Mouse (Mus musculus): ENCODE data around the gene Dhdds. TPM values are rescaled to one million over a fixed set of nuclear protein-coding genes. Genes with fewer than 3 reads are reported as not detected.

Dhdds gene
- total RNA-seq, 1 experiment: 20.9 TPM

- H3K4me3 ChIP-seq (ENCODE audit: insufficient read depth in 1 of 2, low read depth in 1 of 2, low read length in 2 of 2, poor library complexity in 1 of 2, severe bottlenecking in 1 of 2): no peak overlapping the region
- peaks cover 0 to 11% of the 10 kb centered on the region in 2 experiments; a peak in 1 of 4 replicates for H3K4me1 ChIP-seq (ENCODE audit: control insufficient read depth in 2 of 2, insufficient read depth in 2 of 2, low read length in 2 of 2, poor library complexity in 1 of 2)
- no peak for DNase-seq (ENCODE audit: low read depth, low spot score)
- in situ Hi-C loops (cut with MboI; ENCODE audit: low sequenced_read_pairs in 2 of 2, unreplicated experiment in 2 of 2): no loop called here
- no peak overlapping the region for H3K27ac ChIP-seq (ENCODE audit: insufficient read depth, low read depth, low read length, poor library complexity, severe bottlenecking)
- H3K36me3 ChIP-seq (ENCODE audit: control insufficient read depth, insufficient read depth, low read length, poor library complexity, severe bottlenecking): peaks cover 22% of the 10 kb centered on the region
- H3K9me3 ChIP-seq (ENCODE audit: control insufficient read depth, insufficient read depth, low read depth, low read length): no peaks in the 10 kb centered on the region
- TF ChIP-seq MAFK (IDR thresholded peaks at IDR 0.05; ENCODE audit: insufficient read depth, low read depth, low read length) (no peak), ZC3H11A (IDR thresholded peaks at IDR 0.05; ENCODE audit: borderline replicate concordance, low read depth, low read length) (no peak), ZNF384 (IDR thresholded peaks at IDR 0.05; ENCODE audit: low read depth, low read length) (no peak), HCFC1 (IDR thresholded peaks at IDR 0.05; ENCODE audit: borderline replicate concordance, insufficient read depth, low read length) (no peak), CHD2 (IDR thresholded peaks at IDR 0.05; ENCODE audit: low read depth, low read length) (no peak)
- no peak overlapping the region for H3K9ac ChIP-seq (ENCODE audit: insufficient read depth, low read depth, low read length, poor library complexity, severe bottlenecking)
These were observed 992 bp upstream of the Dhdds start for GRCm38 (mm10) chr4:134001710-134002109.

GRCm38 (mm10) chr4:133994697-133995096 lies 6.0 kb downstream of the Dhdds start:
- TF ChIP-seq ZNF384 (IDR thresholded peaks at IDR 0.05; ENCODE audit: low read depth, low read length) (no peak), CHD2 (IDR thresholded peaks at IDR 0.05; ENCODE audit: low read depth, low read length) (no peak), MAFK (IDR thresholded peaks at IDR 0.05; ENCODE audit: insufficient read depth, low read depth, low read length) (no peak), ZC3H11A (IDR thresholded peaks at IDR 0.05; ENCODE audit: borderline replicate concordance, low read depth, low read length) (no peak), HCFC1 (IDR thresholded peaks at IDR 0.05; ENCODE audit: borderline replicate concordance, insufficient read depth, low read length) (no peak)
- H3K36me3 ChIP-seq (ENCODE audit: control insufficient read depth, insufficient read depth, low read length, poor library complexity, severe bottlenecking): peaks cover 31% of the 10 kb centered on the region
- no peak overlapping the region for H3K27ac ChIP-seq (ENCODE audit: insufficient read depth, low read depth, low read length, poor library complexity, severe bottlenecking)
- H3K9ac ChIP-seq (ENCODE audit: insufficient read depth, low read depth, low read length, poor library complexity, severe bottlenecking): no peak overlapping the region
- no peaks in the 10 kb centered on the region for H3K4me1 ChIP-seq (ENCODE audit: control insufficient read depth in 2 of 2, insufficient read depth in 2 of 2, low read length in 2 of 2, poor library complexity in 1 of 2)
- no peaks in the 10 kb centered on the region for H3K9me3 ChIP-seq (ENCODE audit: control insufficient read depth, insufficient read depth, low read depth, low read length)
- no peak overlapping the region for H3K4me3 ChIP-seq (ENCODE audit: insufficient read depth in 1 of 2, low read depth in 1 of 2, low read length in 2 of 2, poor library complexity in 1 of 2, severe bottlenecking in 1 of 2)
- in situ Hi-C loops (cut with MboI; ENCODE audit: low sequenced_read_pairs in 2 of 2, unreplicated experiment in 2 of 2): no loop called here
- DNase-seq (ENCODE audit: low read depth, low spot score): no peak

GRCm38 (mm10) chr4:133991087-133991660 lies 9.5 kb downstream of the Dhdds start:
- no peak overlapping the region for H3K9ac ChIP-seq (ENCODE audit: insufficient read depth, low read depth, low read length, poor library complexity, severe bottlenecking)
- H3K9me3 ChIP-seq (ENCODE audit: control insufficient read depth, insufficient read depth, low read depth, low read length): no peaks in the 10 kb centered on the region
- TF ChIP-seq MAFK (IDR thresholded peaks at IDR 0.05; ENCODE audit: insufficient read depth, low read depth, low read length) (no peak), ZC3H11A (IDR thresholded peaks at IDR 0.05; ENCODE audit: borderline replicate concordance, low read depth, low read length) (no peak), HCFC1 (IDR thresholded peaks at IDR 0.05; ENCODE audit: borderline replicate concordance, insufficient read depth, low read length) (no peak), ZNF384 (IDR thresholded peaks at IDR 0.05; ENCODE audit: low read depth, low read length) (no peak), CHD2 (IDR thresholded peaks at IDR 0.05; ENCODE audit: low read depth, low read length) (no peak)
- no peak for DNase-seq (ENCODE audit: low read depth, low spot score)
- no peaks in the 10 kb centered on the region for H3K4me1 ChIP-seq (ENCODE audit: control insufficient read depth in 2 of 2, insufficient read depth in 2 of 2, low read length in 2 of 2, poor library complexity in 1 of 2)
- H3K27ac ChIP-seq (ENCODE audit: insufficient read depth, low read depth, low read length, poor library complexity, severe bottlenecking): no peak overlapping the region
- H3K4me3 ChIP-seq (ENCODE audit: insufficient read depth in 1 of 2, low read depth in 1 of 2, low read length in 2 of 2, poor library complexity in 1 of 2, severe bottlenecking in 1 of 2): no peak overlapping the region
- in situ Hi-C loops (cut with MboI; ENCODE audit: low sequenced_read_pairs in 2 of 2, unreplicated experiment in 2 of 2): no loop called here
- peaks cover 30% of the 10 kb centered on the region for H3K36me3 ChIP-seq (ENCODE audit: control insufficient read depth, insufficient read depth, low read length, poor library complexity, severe bottlenecking)

- no peak overlapping the region for H3K9ac ChIP-seq (ENCODE audit: insufficient read depth, low read depth, low read length, poor library complexity, severe bottlenecking)
- H3K27ac ChIP-seq (ENCODE audit: insufficient read depth, low read depth, low read length, poor library complexity, severe bottlenecking): no peak overlapping the region
- H3K9me3 ChIP-seq (ENCODE audit: control insufficient read depth, insufficient read depth, low read depth, low read length): no peaks in the 10 kb centered on the region
- in situ Hi-C loops (cut with MboI; ENCODE audit: low sequenced_read_pairs in 2 of 2, unreplicated experiment in 2 of 2): no loop called here
- DNase-seq (ENCODE audit: low read depth, low spot score): no peak
- no peak overlapping the region for H3K4me3 ChIP-seq (ENCODE audit: insufficient read depth in 1 of 2, low read depth in 1 of 2, low read length in 2 of 2, poor library complexity in 1 of 2, severe bottlenecking in 1 of 2)
- peaks cover 29% of the 10 kb centered on the region for H3K36me3 ChIP-seq (ENCODE audit: control insufficient read depth, insufficient read depth, low read length, poor library complexity, severe bottlenecking)
- H3K4me1 ChIP-seq (ENCODE audit: control insufficient read depth in 2 of 2, insufficient read depth in 2 of 2, low read length in 2 of 2, poor library complexity in 1 of 2): no peaks in the 10 kb centered on the region
- TF ChIP-seq MAFK (IDR thresholded peaks at IDR 0.05; ENCODE audit: insufficient read depth, low read depth, low read length): no peak
- no peak for TF ChIP-seq CHD2 (IDR thresholded peaks at IDR 0.05; ENCODE audit: low read depth, low read length)
- no peak for TF ChIP-seq ZC3H11A (IDR thresholded peaks at IDR 0.05; ENCODE audit: borderline replicate concordance, low read depth, low read length)
- TF ChIP-seq HCFC1 (IDR thresholded peaks at IDR 0.05; ENCODE audit: borderline replicate concordance, insufficient read depth, low read length): no peak
- TF ChIP-seq ZNF384 (IDR thresholded peaks at IDR 0.05; ENCODE audit: low read depth, low read length): no peak
These were observed 10.7 kb downstream of the Dhdds start for GRCm38 (mm10) chr4:133990035-133990434.

Data from ES-E14 (cell line).